Mouse (Mus musculus): Measurements from ENCODE around the gene Slc17a2. TPM values are rescaled to one million over a fixed set of nuclear protein-coding genes. Genes with fewer than 3 reads are reported as not detected.

Slc17a2 gene
- total RNA-seq, 2 experiments from 2014 or later, result 0.10 TPM; not detected in 1

- no peak for DNase-seq (ENCODE audit: low spot score in 2 of 2)
- Histone ChIP-seq H3K4me3 (no peak within 1 kb of the TSS), H3K27ac (no peak within 1 kb of the TSS)
- no peak for TF ChIP-seq CTCF (conservative IDR thresholded peaks at IDR 0.05)
Observed at GRCm38 (mm10) chr13:23867405-23867804, 60.6 kb downstream of the Slc17a2 start, which contains the start of gene Slc17a1. TSS of gene Slc17a1 (plus strand) at chr13:23867750.

GRCm38 (mm10) chr13:23868790-23869533 lies 62.2 kb downstream of the Slc17a2 start:
- H3K4me3 ChIP-seq, result no peak overlapping the region
- no peak for TF ChIP-seq CTCF (conservative IDR thresholded peaks at IDR 0.05)
- DNase-seq (ENCODE audit: low spot score in 2 of 2), result no peak
- no peak overlapping the region for H3K27ac ChIP-seq

- Histone ChIP-seq H3K27ac (no peak overlapping the region), H3K4me3 (no peak overlapping the region)
- no peak for DNase-seq (ENCODE audit: low spot score in 2 of 2)
- TF ChIP-seq CTCF (conservative IDR thresholded peaks at IDR 0.05), result no peak
Observed at GRCm38 (mm10) chr13:23869996-23870395, 63.2 kb downstream of the Slc17a2 start.

- H3K4me3 ChIP-seq, result no peak overlapping the region
- DNase-seq (ENCODE audit: low spot score in 2 of 2), result no peak
- no peak overlapping the region for H3K27ac ChIP-seq
- TF ChIP-seq CTCF (conservative IDR thresholded peaks at IDR 0.05), result no peak
Observed at GRCm38 (mm10) chr13:23873141-23873540, 66.3 kb downstream of the Slc17a2 start.

Other genes starting within 250 kb of the Slc17a2 start
- gene Hist1h3e, start 244.6 kb upstream of the Slc17a2 start, total RNA-seq (2021), result 10 to 100 TPM; 45.3 to 54.6 TPM
- 1 to 10 TPM; 6.6 to 7.7 TPM for gene Hist1h2ae, start 235.8 kb upstream of the Slc17a2 start, total RNA-seq (2021)
- gene Hist1h2bg, start 235.6 kb upstream of the Slc17a2 start, total RNA-seq (2021), result 10 to 100 TPM; 74.0 to 78.9 TPM
- gene Hist1h2bf, start 232.8 kb upstream of the Slc17a2 start, total RNA-seq (2021), result 10 to 100 TPM; 22.8 to 29.6 TPM
- 10 to 100 TPM in 1 of 2 experiments, 1 to 10 TPM in 1; 5.0 to 13.0 TPM for gene Hist1h2ad, start 232.6 kb upstream of the Slc17a2 start, total RNA-seq (2021)
- 10 to 100 TPM; 12.1 to 13.0 TPM for gene Hist1h3d, start 231.2 kb upstream of the Slc17a2 start, total RNA-seq (2021)
- gene Hist1h4d, start 225.4 kb upstream of the Slc17a2 start, total RNA-seq (2021), result 100 to 1,000 TPM; 140 to 146 TPM
- 10 to 100 TPM in 1 of 2 experiments, 1 to 10 TPM in 1; 8.8 to 10.1 TPM for gene Hist1h2be, start 185.9 kb upstream of the Slc17a2 start, total RNA-seq (2021)
- gene Hist1h1e, start 184.4 kb upstream of the Slc17a2 start, total RNA-seq (2021), result 10 to 100 TPM; 50.6 to 58.1 TPM
- 1 to 10 TPM; 2.9 to 4.0 TPM for gene Hist1h2ac, start 123.0 kb upstream of the Slc17a2 start, total RNA-seq (2021)
- gene Hist1h2bc, start 122.8 kb upstream of the Slc17a2 start, total RNA-seq (2021), result 10 to 100 TPM; 45.1 to 50.2 TPM
- gene Hist1h1t, start 111.2 kb upstream of the Slc17a2 start, total RNA-seq (2021), result not detected
- 100 to 1,000 TPM; 108 to 115 TPM for gene Hist1h4c, start 108.5 kb upstream of the Slc17a2 start, total RNA-seq (2021)
- gene Hfe, start 96.1 kb upstream of the Slc17a2 start, total RNA-seq (2021), result 1 to 10 TPM; 3.2 to 3.6 TPM
- gene Hist1h1c, start 68.2 kb upstream of the Slc17a2 start, total RNA-seq (2021), result 10 to 100 TPM; 59.1 to 68.1 TPM
- gene Hist1h3c, start 61.4 kb upstream of the Slc17a2 start, total RNA-seq (2021), result 1 to 10 TPM; 3.6 to 5.9 TPM
- 10 to 100 TPM; 23.0 to 24.7 TPM for gene Hist1h2bb, start 60.3 kb upstream of the Slc17a2 start, total RNA-seq (2021)
- 10 to 100 TPM; 24.4 to 27.3 TPM for gene Hist1h2ab, start 55.9 kb upstream of the Slc17a2 start, total RNA-seq (2021)
- 10 to 100 TPM; 13.6 to 15.0 TPM for gene Hist1h3b, start 54.7 kb upstream of the Slc17a2 start, total RNA-seq (2021)
- gene Hist1h4b, start 50.0 kb upstream of the Slc17a2 start, total RNA-seq (2021), result 10 to 100 TPM; 70.9 to 73.8 TPM
- 10 to 100 TPM; 46.0 to 55.3 TPM for gene Hist1h4a, start 45.8 kb upstream of the Slc17a2 start, total RNA-seq (2021)
- 10 to 100 TPM; 35.0 to 41.6 TPM for gene Hist1h3a, start 44.6 kb upstream of the Slc17a2 start, total RNA-seq (2021)
- gene Hist1h1a, start 43.3 kb upstream of the Slc17a2 start, total RNA-seq (2021), result 10 to 100 TPM; 18.5 to 18.9 TPM
- not detected for gene Trim38, start 37.1 kb upstream of the Slc17a2 start, total RNA-seq (2021)
- not detected for gene Slc17a3, start 32.4 kb downstream of the Slc17a2 start, total RNA-seq (2021)
- not detected for gene Slc17a1, start 60.8 kb downstream of the Slc17a2 start, total RNA-seq (2021)
- gene Slc17a4, start 108.0 kb downstream of the Slc17a2 start, total RNA-seq (2021), result not detected
- not detected for gene Hist1h2ba, start 127.2 kb downstream of the Slc17a2 start, total RNA-seq (2021)
- gene Hist1h2aa, start 127.5 kb downstream of the Slc17a2 start, total RNA-seq (2021), result not detected
- gene Scgn, start 184.2 kb downstream of the Slc17a2 start, total RNA-seq (2021), result 1 to 10 TPM in 1 of 2 experiments, under 1 TPM in 1; 0.95 to 1.1 TPM